Mouse (Mus musculus): Measurements from ENCODE around the gene Arsj. TPM values are rescaled to one million over a fixed set of nuclear protein-coding genes. Genes with fewer than 3 reads are reported as not detected.
A peak's percentile ranks its signal among the peaks of the same experiment; 100 is the strongest.

Gene Arsj
- polyA plus RNA-seq (2014; fragmentation: Nextera tagmentation; extraction: Ambion mirVana), result 1.3 and 1.5 TPM in 2 replicates

DNA sequence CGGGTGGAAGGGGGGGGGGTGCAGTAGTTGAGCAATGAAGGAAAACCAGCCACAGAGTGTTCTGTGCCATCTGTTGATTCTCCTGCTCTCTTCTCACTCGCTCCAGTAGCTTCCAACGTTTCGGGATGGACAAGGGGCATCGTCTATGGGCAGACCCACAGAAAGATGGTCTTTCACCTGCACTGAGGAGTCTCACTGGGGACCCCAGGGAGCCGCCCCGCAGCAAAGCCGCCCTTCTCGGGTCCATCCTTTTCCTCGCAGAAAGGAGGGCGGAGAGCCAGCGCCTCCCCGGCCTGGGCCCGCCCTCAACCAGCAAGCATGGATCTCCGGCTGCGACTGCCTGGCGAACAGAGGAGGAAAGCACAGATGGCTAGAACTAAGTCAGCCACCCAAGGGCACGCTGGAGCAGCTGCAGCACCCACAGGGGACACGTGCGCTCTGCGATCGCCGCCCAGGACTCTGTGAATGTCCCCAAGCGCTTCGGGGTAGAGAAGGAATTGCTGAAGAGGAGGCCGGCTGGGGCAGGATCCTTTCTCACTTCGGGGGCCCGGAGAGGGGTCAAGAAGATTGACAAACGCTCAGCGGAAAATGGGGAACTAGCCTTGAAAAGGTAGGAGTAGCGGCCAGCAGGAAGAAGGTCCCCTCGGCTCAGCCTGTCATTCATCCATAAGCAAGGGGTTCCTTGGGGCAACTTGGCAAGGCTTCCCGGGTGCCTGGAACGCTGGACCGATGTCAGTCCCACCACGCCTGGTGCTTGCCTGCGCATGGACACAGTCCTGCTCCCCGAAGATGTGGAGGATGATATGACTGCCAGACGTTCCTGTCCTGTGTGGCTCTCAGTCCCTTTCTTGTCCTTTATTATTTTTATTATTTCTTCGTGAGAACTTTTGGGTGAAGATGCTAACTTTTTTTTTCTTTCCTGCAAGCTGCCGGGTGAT is at the start of gene Arsj:
Gene Arsj, plus strand, starts transcription at position 117 of the 938 bp plus-strand sequence.
- WGBS, result 12% methylated on average over 40 of the region's 41 CpGs
- H3K4me1 ChIP-seq (replicated peaks; ENCODE audit: control insufficient read depth, insufficient read depth, low read length), result no peaks in the 10 kb centered on the region; the same call in 1 of the 2 replicates
- peak within 1 kb of the TSS; percentile 47 for H3K4me3 ChIP-seq (ENCODE audit: low read depth, low read length)
- DNase-seq (ENCODE audit: low spot score) (peak; percentile 73), ATAC-seq (replicated peaks; ENCODE audit: low FRiP score, low TSS enrichment, low read depth) (peak; percentile 79)
- H3K4me2 ChIP-seq (ENCODE audit: low read length), result peak within 1 kb of the TSS; percentile 85
- no peaks in the 10 kb centered on the region for H3K36me3 ChIP-seq (ENCODE audit: control insufficient read depth, insufficient read depth, low read length)
- peak within 1 kb of the TSS; percentile 48 for H3K9ac ChIP-seq (ENCODE audit: low read length)
- peaks cover 5% of the 10 kb centered on the region; the same call in 1 of the 2 replicates for H3K27me3 ChIP-seq (replicated peaks; ENCODE audit: control insufficient read depth, insufficient read depth, low read length)
- no peaks in the 10 kb centered on the region for H3K9me3 ChIP-seq (ENCODE audit: control insufficient read depth, low read length)
- no peak within 1 kb of the TSS for H3K27ac ChIP-seq (ENCODE audit: low read depth)

GRCm38 (mm10) chr3:126324872-126325498 is 38.5 kb upstream of the Arsj start:
- H3K9me3 ChIP-seq (ENCODE audit: control insufficient read depth, low read length), result no peaks in the 10 kb centered on the region
- H3K36me3 ChIP-seq (ENCODE audit: control insufficient read depth, insufficient read depth, low read length), result no peaks in the 10 kb centered on the region
- H3K4me2 ChIP-seq (ENCODE audit: low read length), result no peak overlapping the region
- ATAC-seq (replicated peaks; ENCODE audit: low FRiP score, low TSS enrichment, low read depth) (no peak; the same call in 1 of the 2 replicates), DNase-seq (ENCODE audit: low spot score) (no peak)
- WGBS, result 33% methylated on average over 4 of the region's 4 CpGs
- H3K4me3 ChIP-seq (ENCODE audit: low read depth, low read length), result no peak overlapping the region
- H3K4me1 ChIP-seq (replicated peaks; ENCODE audit: control insufficient read depth, insufficient read depth, low read length), result peaks cover 9% of the 10 kb centered on the region; the same call in 1 of the 2 replicates
- no peak overlapping the region for H3K9ac ChIP-seq (ENCODE audit: low read length)
- H3K27me3 ChIP-seq (replicated peaks; ENCODE audit: control insufficient read depth, insufficient read depth, low read length), result no peaks in the 10 kb centered on the region
- no peak overlapping the region for H3K27ac ChIP-seq (ENCODE audit: low read depth)

GRCm38 (mm10) chr3:126325891-126326627 is 37.4 kb upstream of the Arsj start:
- ATAC-seq (replicated peaks; ENCODE audit: low FRiP score, low TSS enrichment, low read depth), result no peak
- H3K4me3 ChIP-seq (ENCODE audit: low read depth, low read length), result no peak overlapping the region
- H3K9ac ChIP-seq (ENCODE audit: low read length), result no peak overlapping the region
- H3K27me3 ChIP-seq (replicated peaks; ENCODE audit: control insufficient read depth, insufficient read depth, low read length), result no peaks in the 10 kb centered on the region
- H3K36me3 ChIP-seq (ENCODE audit: control insufficient read depth, insufficient read depth, low read length), result no peaks in the 10 kb centered on the region
- H3K4me1 ChIP-seq (replicated peaks; ENCODE audit: control insufficient read depth, insufficient read depth, low read length), result peaks cover 9% of the 10 kb centered on the region; the same call in 1 of the 2 replicates
- WGBS, result 62% methylated on average over 4 of the region's 4 CpGs
- H3K9me3 ChIP-seq (ENCODE audit: control insufficient read depth, low read length), result no peaks in the 10 kb centered on the region
- no peak for DNase-seq (ENCODE audit: low spot score)
- H3K4me2 ChIP-seq (ENCODE audit: low read length), result no peak overlapping the region
- no peak overlapping the region for H3K27ac ChIP-seq (ENCODE audit: low read depth)

- H3K9me3 ChIP-seq (ENCODE audit: control insufficient read depth, low read length), result no peaks in the 10 kb centered on the region
- H3K9ac ChIP-seq (ENCODE audit: low read length), result no peak overlapping the region
- no peaks in the 10 kb centered on the region for H3K36me3 ChIP-seq (ENCODE audit: control insufficient read depth, insufficient read depth, low read length)
- ATAC-seq (replicated peaks; ENCODE audit: low FRiP score, low TSS enrichment, low read depth), result no peak
- no peak overlapping the region for H3K4me3 ChIP-seq (ENCODE audit: low read depth, low read length)
- WGBS, result 35% methylated on average over 2 of the region's 2 CpGs
- no peaks in the 10 kb centered on the region for H3K27me3 ChIP-seq (replicated peaks; ENCODE audit: control insufficient read depth, insufficient read depth, low read length)
- no peak for DNase-seq (ENCODE audit: low spot score)
- H3K4me1 ChIP-seq (replicated peaks; ENCODE audit: control insufficient read depth, insufficient read depth, low read length), result peaks cover 9% of the 10 kb centered on the region; the same call in 1 of the 2 replicates
- H3K4me2 ChIP-seq (ENCODE audit: low read length), result no peak overlapping the region
- no peak overlapping the region for H3K27ac ChIP-seq (ENCODE audit: low read depth)
Observed at GRCm38 (mm10) chr3:126326628-126327325, 36.7 kb upstream of the Arsj start.

- Histone ChIP-seq H3K9ac (ENCODE audit: low read length) (no peak overlapping the region), H3K27ac (ENCODE audit: low read depth) (no peak overlapping the region), H3K4me2 (ENCODE audit: low read length) (no peak overlapping the region), H3K4me1 (replicated peaks; ENCODE audit: control insufficient read depth, insufficient read depth, low read length) (no peaks in the 10 kb centered on the region), H3K9me3 (ENCODE audit: control insufficient read depth, low read length) (no peaks in the 10 kb centered on the region), H3K36me3 (ENCODE audit: control insufficient read depth, insufficient read depth, low read length) (no peaks in the 10 kb centered on the region), H3K27me3 (replicated peaks; ENCODE audit: control insufficient read depth, insufficient read depth, low read length) (no peaks in the 10 kb centered on the region), H3K4me3 (ENCODE audit: low read depth, low read length) (no peak overlapping the region)
- WGBS, result 52% methylated on average over 4 of the region's 4 CpGs
- ATAC-seq (replicated peaks; ENCODE audit: low FRiP score, low TSS enrichment, low read depth), result no peak
- DNase-seq (ENCODE audit: low spot score), result no peak
Observed at GRCm38 (mm10) chr3:126335329-126335728, 28.2 kb upstream of the Arsj start.

DNA sequence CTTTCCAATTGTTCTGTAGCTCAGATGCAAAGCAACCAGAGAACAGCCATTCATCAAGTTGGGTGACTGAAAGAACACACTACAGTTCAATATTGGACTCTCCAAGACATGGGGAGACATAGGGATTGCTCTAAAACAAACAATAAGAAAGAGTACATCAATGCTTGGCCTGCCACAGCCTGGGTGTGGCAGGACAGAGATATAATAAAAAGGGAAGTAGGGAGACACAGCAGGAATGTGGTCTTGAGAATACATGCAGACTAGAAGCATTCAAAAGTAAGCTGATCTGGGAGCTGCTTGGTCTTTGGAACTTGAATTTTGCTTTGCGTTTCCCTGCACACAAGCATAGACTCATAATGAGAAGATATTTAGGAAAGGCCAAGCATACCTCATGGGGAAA is 18.7 kb upstream of the Arsj start:
- H3K27me3 ChIP-seq (replicated peaks; ENCODE audit: control insufficient read depth, insufficient read depth, low read length), result no peaks in the 10 kb centered on the region
- no peak overlapping the region for H3K4me3 ChIP-seq (ENCODE audit: low read depth, low read length)
- H3K36me3 ChIP-seq (ENCODE audit: control insufficient read depth, insufficient read depth, low read length), result no peaks in the 10 kb centered on the region
- no peak overlapping the region for H3K27ac ChIP-seq (ENCODE audit: low read depth)
- no peak overlapping the region for H3K4me2 ChIP-seq (ENCODE audit: low read length)
- DNase-seq (ENCODE audit: low spot score) (no peak), ATAC-seq (replicated peaks; ENCODE audit: low FRiP score, low TSS enrichment, low read depth) (no peak)
- no peaks in the 10 kb centered on the region for H3K4me1 ChIP-seq (replicated peaks; ENCODE audit: control insufficient read depth, insufficient read depth, low read length)
- H3K9me3 ChIP-seq (ENCODE audit: control insufficient read depth, low read length), result no peaks in the 10 kb centered on the region
- H3K9ac ChIP-seq (ENCODE audit: low read length), result no peak overlapping the region
- WGBS, result 97% methylated on average over 1 of the region's 1 CpGs

DNA sequence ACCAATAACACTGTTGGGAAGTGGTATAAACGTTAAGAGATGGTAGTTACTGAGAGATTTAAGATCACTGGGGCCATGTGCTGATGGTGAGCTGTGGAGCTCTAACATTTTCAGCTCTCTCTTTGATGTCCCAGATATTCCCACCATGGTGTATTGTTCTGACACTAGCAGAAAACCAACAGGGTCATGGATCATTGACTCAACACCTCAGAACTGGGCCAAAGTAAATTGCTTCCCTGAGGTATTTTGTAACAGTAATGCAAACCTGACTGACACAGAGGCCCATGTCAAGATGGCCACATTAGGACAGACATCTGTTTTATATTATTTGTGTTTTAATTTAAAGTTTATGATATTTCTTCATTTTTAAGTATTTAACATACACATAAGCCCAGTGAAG is 3.7 kb upstream of the Arsj start:
- H3K9ac ChIP-seq (ENCODE audit: low read length), result no peak overlapping the region
- H3K9me3 ChIP-seq (ENCODE audit: control insufficient read depth, low read length), result no peaks in the 10 kb centered on the region
- H3K27me3 ChIP-seq (replicated peaks; ENCODE audit: control insufficient read depth, insufficient read depth, low read length), result peaks cover 4% of the 10 kb centered on the region; the same call in 1 of the 2 replicates
- WGBS, result 45% methylated on average over 1 of the region's 1 CpGs
- no peaks in the 10 kb centered on the region for H3K36me3 ChIP-seq (ENCODE audit: control insufficient read depth, insufficient read depth, low read length)
- H3K27ac ChIP-seq (ENCODE audit: low read depth), result no peak overlapping the region
- H3K4me2 ChIP-seq (ENCODE audit: low read length), result no peak overlapping the region
- DNase-seq (ENCODE audit: low spot score) (no peak), ATAC-seq (replicated peaks; ENCODE audit: low FRiP score, low TSS enrichment, low read depth) (no peak)
- no peaks in the 10 kb centered on the region; the same call in 1 of the 2 replicates for H3K4me1 ChIP-seq (replicated peaks; ENCODE audit: control insufficient read depth, insufficient read depth, low read length)
- no peak overlapping the region for H3K4me3 ChIP-seq (ENCODE audit: low read depth, low read length)

- no peak overlapping the region for H3K27ac ChIP-seq (ENCODE audit: low read depth)
- ATAC-seq (replicated peaks; ENCODE audit: low FRiP score, low TSS enrichment, low read depth) (no peak), DNase-seq (ENCODE audit: low spot score) (no peak)
- H3K9me3 ChIP-seq (ENCODE audit: control insufficient read depth, low read length), result no peaks in the 10 kb centered on the region
- WGBS, result 81% methylated on average over 2 of the region's 2 CpGs
- H3K4me2 ChIP-seq (ENCODE audit: low read length), result no peak overlapping the region
- H3K4me1 ChIP-seq (replicated peaks; ENCODE audit: control insufficient read depth, insufficient read depth, low read length), result no peaks in the 10 kb centered on the region; the same call in 1 of the 2 replicates
- H3K9ac ChIP-seq (ENCODE audit: low read length), result no peak overlapping the region
- no peaks in the 10 kb centered on the region for H3K36me3 ChIP-seq (ENCODE audit: control insufficient read depth, insufficient read depth, low read length)
- H3K27me3 ChIP-seq (replicated peaks; ENCODE audit: control insufficient read depth, insufficient read depth, low read length), result peaks cover 5% of the 10 kb centered on the region; the same call in 1 of the 2 replicates
- H3K4me3 ChIP-seq (ENCODE audit: low read depth, low read length), result no peak overlapping the region
Observed at GRCm38 (mm10) chr3:126362392-126362791, 1.1 kb upstream of the Arsj start.

Data from intestine, embryonic 14.5 days (tissue).